8 mouse cellular contexts compared by ENCODE assay signal in genomic region chr11:57531300-57531950, GRCm38 (mm10). TPM values are rescaled to one million over a fixed set of nuclear protein-coding genes. Genes with fewer than 3 reads are reported as not detected.
DNase-seq lines count a peak whose midpoint lies in the region; ATAC-seq lines count a peak whose summit lies in the region.
"Had no signal": no experiment of that assay in that cellular context is flagged by ENCODE, and none has a peak within 500 bp of the region (broad histone marks: within the 10 kb centered on the region; RNA-seq: fewer than 3 reads in every experiment).

No protein-coding gene starts in this region.

- DNase-seq in 416B (ENCODE audit: low read depth) (peak; percentile 32), R1 (ENCODE audit: low read depth, low spot score) (peak; percentile 81)
- peak; percentile 58 for DNase-seq in hindbrain, embryonic 11.5 days (ENCODE audit: low spot score)
- DNase-seq in lung, postnatal 4 days, result peak; percentile 46 to 72
- DNase-seq in urinary bladder, adult 18-20 months (ENCODE audit: low spot score in 2 of 2), result no peak
- DNase-seq in thymus, adult 18-20 months, result no peak
- DNase-seq in cerebellum, adult 18-20 months, result no peak

- peak; percentile 89 for ATAC-seq in hindbrain, embryonic 11.5 days (ENCODE audit: low FRiP score)

- no peaks in the 10 kb centered on the region for H3K9me3 ChIP-seq in hindbrain, embryonic 11.5 days (ENCODE audit: control insufficient read depth, low read length)
- H3K9me3 ChIP-seq: embryonic facial prominence, embryonic 13.5 days had no signal

- 40% methylated on average over 11 of the region's 11 CpGs for WGBS in hindbrain, embryonic 11.5 days

- no peak overlapping the region for H3K4me3 ChIP-seq in hindbrain, embryonic 11.5 days (ENCODE audit: low read depth, low read length)
- H3K4me3 ChIP-seq: embryonic facial prominence, embryonic 13.5 days had no signal

- H3K36me3 ChIP-seq in hindbrain, embryonic 11.5 days (ENCODE audit: control insufficient read depth, insufficient read depth, low read length), result peaks cover 7% of the 10 kb centered on the region; the same call in 1 of the 2 replicates

- H3K4me1 ChIP-seq in hindbrain, embryonic 11.5 days (replicated peaks; ENCODE audit: control insufficient read depth, insufficient read depth, low read length), result peaks cover 5% of the 10 kb centered on the region
- H3K4me1 ChIP-seq: embryonic facial prominence, embryonic 13.5 days had no signal

- H3K27ac ChIP-seq in hindbrain, embryonic 11.5 days (ENCODE audit: low read depth, low read length), result peak overlapping the region; percentile 78
- H3K27ac ChIP-seq: embryonic facial prominence, embryonic 13.5 days had no signal

- H3K27me3 ChIP-seq in hindbrain, embryonic 11.5 days (ENCODE audit: control insufficient read depth, insufficient read depth, low read length), result no peaks in the 10 kb centered on the region
- H3K27me3 ChIP-seq: embryonic facial prominence, embryonic 13.5 days had no signal

- H3K4me2 ChIP-seq in hindbrain, embryonic 11.5 days (replicated peaks; ENCODE audit: low read depth, low read length), result no peak overlapping the region
- H3K4me2 ChIP-seq: embryonic facial prominence, embryonic 13.5 days had no signal

- H3K9ac ChIP-seq in hindbrain, embryonic 11.5 days (ENCODE audit: low read depth, low read length), result no peak overlapping the region
- H3K9ac ChIP-seq: embryonic facial prominence, embryonic 13.5 days had no signal

RNA-seq across cellular contexts. Expression of gene Mfap3, which starts 13.0 kb away (rescaled TPM):
- 50.7 and 59.5 TPM in 2 replicates for polyA plus RNA-seq in hindbrain, embryonic 11.5 days (2014; fragmentation: Nextera tagmentation; extraction: Ambion mirVana)

RNA-seq across cellular contexts. Expression of gene Fam114a2, which starts 13.0 kb away (rescaled TPM):
- polyA plus RNA-seq in hindbrain, embryonic 11.5 days (2014; fragmentation: Nextera tagmentation; extraction: Ambion mirVana), result 56.7 and 62.1 TPM in 2 replicates

Comparison
In these comparisons a context has a peak if more than half of its experiments do, and no peak if none do; other contexts are left out.
1. DNase-seq: peak in 416B (single experiment), R1 (single experiment), hindbrain, embryonic 11.5 days (single experiment) and lung, postnatal 4 days (2 of 2); none in urinary bladder, adult 18-20 months (0 of 2), thymus, adult 18-20 months (0 of 2) and cerebellum, adult 18-20 months (0 of 2).